Mouse (Mus musculus) MEL (cell line): Measurements from ENCODE around the gene Gm12569. TPM values are rescaled to one million over a fixed set of nuclear protein-coding genes. Genes with fewer than 3 reads are reported as not detected.

ENCODE experiments used
- DNase-seq: peaks from one replicate; pipeline ENCODE4 v3.0.0; 2011; ENCODE audit warnings: low read depth, low spot score
- H3K27ac ChIP-seq: 2 replicates; pipeline ENCODE4 v1.5.1; 2012; ENCODE audit warnings: low read depth, mild to moderate bottlenecking, control low read depth, low read length, moderate library complexity; ENCODE audit not compliant: control insufficient read depth
- H3K27me3 ChIP-seq, 2 experiments: fragments of 150-350 bp in 1 of 2; sonication (generic) in 1 of 2; 2 replicates each; pipeline ENCODE4 v1.6.1; 2012; ENCODE audit warnings: low read length in 2 of 2, mild to moderate bottlenecking in 2 of 2, improper control_type of control experiment in 1 of 2, moderate library complexity in 1 of 2; ENCODE audit not compliant: insufficient read depth in 2 of 2, control insufficient read depth in 1 of 2
- H3K36me3 ChIP-seq, 2 experiments: 2 replicates each; pipeline ENCODE4 v1.6.1; 2012 to 2014; ENCODE audit warnings: low read length in 2 of 2, improper control_type of control experiment in 1 of 2, inconsistent platforms in 1 of 2, mild to moderate bottlenecking in 1 of 2; ENCODE audit not compliant: insufficient read depth in 2 of 2, control insufficient read depth in 1 of 2
- H3K4me1 ChIP-seq, 2 experiments: fragments of 150-350 bp in 1 of 2; sonication (generic) in 1 of 2; 2 replicates each; pipeline ENCODE4 v1.6.1; 2012; ENCODE audit warnings: low read length in 2 of 2, improper control_type of control experiment in 1 of 2, mild to moderate bottlenecking in 1 of 2; ENCODE audit not compliant: insufficient read depth in 2 of 2, control insufficient read depth in 1 of 2
- H3K4me3 ChIP-seq, 2 experiments: fragments of 150-350 bp in 1 of 2; sonication (generic) in 1 of 2; 2 replicates each; pipeline ENCODE4 v1.5.1; 2012; ENCODE audit warnings: low read depth in 2 of 2, low read length in 2 of 2, mild to moderate bottlenecking in 2 of 2, moderate library complexity in 2 of 2, control low read depth in 1 of 2, improper control_type of control experiment in 1 of 2; ENCODE audit not compliant: control insufficient read depth in 1 of 2, insufficient read depth in 1 of 2
- H3K79me2 ChIP-seq: 2 replicates; pipeline ENCODE4 v1.6.1; 2012; ENCODE audit warnings: mild to moderate bottlenecking, low read length, moderate library complexity; ENCODE audit not compliant: control insufficient read depth, poor library complexity, insufficient read depth
- H3K9ac ChIP-seq: 2 replicates; pipeline ENCODE4 v1.6.1; 2012; ENCODE audit warnings: low read depth, mild to moderate bottlenecking, control low read depth, low read length, moderate library complexity; ENCODE audit not compliant: control insufficient read depth, poor library complexity, severe bottlenecking
- H3K9me3 ChIP-seq: fragments of 150-350 bp; sonication (generic); replicated peaks from 2 replicates; pipeline ENCODE4 v1.6.1; 2012; ENCODE audit warnings: mild to moderate bottlenecking, low read length, improper control_type of control experiment, moderate library complexity; ENCODE audit not compliant: insufficient read depth
- BHLHE40 ChIP-seq: IDR thresholded peaks from 2 replicates; pipeline ENCODE4 v1.6.1; 2012; ENCODE audit warnings: low read depth, mild to moderate bottlenecking, inconsistent platforms, low read length, improper control_type of control experiment, borderline replicate concordance
- CHD1 ChIP-seq: IDR thresholded peaks from 2 replicates; pipeline ENCODE4 v1.6.1; 2012; ENCODE audit warnings: low read depth, mild to moderate bottlenecking, inconsistent platforms, low read length, improper control_type of control experiment
- CHD2 ChIP-seq: IDR thresholded peaks from 2 replicates; pipeline ENCODE4 v1.6.1; 2011; ENCODE audit warnings: low read length, improper control_type of control experiment
- CTCF ChIP-seq, 3 experiments: IDR thresholded peaks in 2 of 3; conservative IDR thresholded peaks in 1 of 3; 2 replicates each; pipeline ENCODE4 v1.5.1; 2011 to 2012; ENCODE audit warnings: low read length in 3 of 3, low read depth in 2 of 3, mild to moderate bottlenecking in 2 of 3, improper control_type of control experiment in 1 of 3, inconsistent platforms in 1 of 3, mixed read lengths in 1 of 3, moderate library complexity in 1 of 3; ENCODE audit not compliant: control insufficient read depth in 1 of 3, insufficient read depth in 1 of 3, poor library complexity in 1 of 3, severe bottlenecking in 1 of 3
- E2F4 ChIP-seq: IDR thresholded peaks from 2 replicates; pipeline ENCODE4 v1.6.1; 2011; ENCODE audit warnings: low read depth, low read length, improper control_type of control experiment, borderline replicate concordance
- ELF1 ChIP-seq: IDR thresholded peaks from 2 replicates; pipeline ENCODE4 v1.6.1; 2014; ENCODE audit warnings: low read depth, mild to moderate bottlenecking, inconsistent platforms, low read length, improper control_type of control experiment, moderate library complexity
- EP300 ChIP-seq, 2 experiments: IDR thresholded peaks; 2 replicates each; pipeline ENCODE4 v1.6.1; 2011; ENCODE audit warnings: improper control_type of control experiment in 2 of 2, low read length in 2 of 2, low read depth in 1 of 2, mild to moderate bottlenecking in 1 of 2
- GABPA ChIP-seq: IDR thresholded peaks from 2 replicates; pipeline ENCODE4 v1.6.1; 2012; ENCODE audit warnings: low read depth, mild to moderate bottlenecking, inconsistent platforms, low read length, improper control_type of control experiment, moderate library complexity
- GATA1 ChIP-seq: IDR thresholded peaks from 2 replicates; pipeline ENCODE4 v1.6.1; 2011; ENCODE audit warnings: low read depth, low read length, improper control_type of control experiment
- MAFK ChIP-seq: IDR thresholded peaks from 2 replicates; pipeline ENCODE4 v1.6.1; 2011; ENCODE audit warnings: low read depth, mild to moderate bottlenecking, low read length, improper control_type of control experiment, borderline replicate concordance
- MAX ChIP-seq: IDR thresholded peaks from 2 replicates; pipeline ENCODE4 v1.6.1; 2011; ENCODE audit warnings: low read length, improper control_type of control experiment
- MAZ ChIP-seq: IDR thresholded peaks from 2 replicates; pipeline ENCODE4 v1.6.1; 2012; ENCODE audit warnings: low read depth, mild to moderate bottlenecking, inconsistent platforms, low read length, improper control_type of control experiment
- MEF2A ChIP-seq: IDR thresholded peaks from 2 replicates; pipeline ENCODE4 v1.6.1; 2014; ENCODE audit warnings: low read depth, mild to moderate bottlenecking, inconsistent platforms, low read length, improper control_type of control experiment; ENCODE audit not compliant: poor library complexity, insufficient replicate concordance, severe bottlenecking; ENCODE audit errors: extremely low read depth
- MYB ChIP-seq: IDR thresholded peaks from 2 replicates; pipeline ENCODE4 v1.6.1; 2011; ENCODE audit warnings: mild to moderate bottlenecking, low read depth, low read length, improper control_type of control experiment
- POLR2AphosphoS2 ChIP-seq: IDR thresholded peaks from 2 replicates; pipeline ENCODE4 v1.6.1; 2011; ENCODE audit warnings: low read length, improper control_type of control experiment
- POLR2AphosphoS5 ChIP-seq: IDR thresholded peaks from 2 replicates; pipeline ENCODE4 v1.6.1; 2012; ENCODE audit warnings: low read depth, borderline replicate concordance, mild to moderate bottlenecking, inconsistent platforms, low read length, moderate library complexity, mixed read lengths
- RCOR1 ChIP-seq: IDR thresholded peaks from 2 replicates; pipeline ENCODE4 v1.6.1; 2012; ENCODE audit warnings: low read depth, mild to moderate bottlenecking, inconsistent platforms, low read length, improper control_type of control experiment
- SIN3A ChIP-seq: IDR thresholded peaks from 2 replicates; pipeline ENCODE4 v1.6.1; 2012; ENCODE audit warnings: low read length, improper control_type of control experiment, inconsistent platforms
- SMC3 ChIP-seq: IDR thresholded peaks from 2 replicates; pipeline ENCODE4 v1.6.1; 2011; ENCODE audit warnings: low read depth, low read length, improper control_type of control experiment
- TAL1 ChIP-seq: IDR thresholded peaks from 2 replicates; pipeline ENCODE4 v1.6.1; 2012; ENCODE audit warnings: mild to moderate bottlenecking, inconsistent platforms, low read length, moderate library complexity, mixed read lengths
- UBTF ChIP-seq: IDR thresholded peaks from 2 replicates; pipeline ENCODE4 v1.6.1; 2012; ENCODE audit warnings: low read depth, mild to moderate bottlenecking, inconsistent platforms, low read length, improper control_type of control experiment, moderate library complexity, borderline replicate concordance; ENCODE audit not compliant: insufficient read depth
- USF1 ChIP-seq: IDR thresholded peaks from 2 replicates; pipeline ENCODE4 v1.6.1; 2014; ENCODE audit warnings: low read depth, mild to moderate bottlenecking, inconsistent platforms, low read length, improper control_type of control experiment, moderate library complexity
- ZKSCAN1 ChIP-seq: IDR thresholded peaks from 2 replicates; pipeline ENCODE4 v1.6.1; 2012; ENCODE audit warnings: low read depth, mild to moderate bottlenecking, inconsistent platforms, low read length, improper control_type of control experiment, moderate library complexity
- ZMIZ1 ChIP-seq: IDR thresholded peaks from 2 replicates; pipeline ENCODE4 v1.6.1; 2012; ENCODE audit warnings: low read depth, mild to moderate bottlenecking, inconsistent platforms, low read length, improper control_type of control experiment, moderate library complexity
- ZNF384 ChIP-seq: IDR thresholded peaks from 2 replicates; pipeline ENCODE4 v1.6.1; 2012; ENCODE audit warnings: low read depth, mild to moderate bottlenecking, inconsistent platforms, low read length, improper control_type of control experiment
- polyA plus RNA-seq, 2 experiments: library from polyadenylated mRNA; stranded (reverse) in 1 of 2; unstranded in 1 of 2; fragments of >175 nt in 1 of 2; fragments of >200 nt in 1 of 2; gene quantifications; 2 replicates each; pipeline versions ENCODE4 v1.2.1 to v1.2.4; 2012; ENCODE audit warnings: low replicate concordance in 2 of 2, low read depth in 1 of 2; ENCODE audit not compliant: insufficient read length in 2 of 2, insufficient read depth in 1 of 2, missing spikeins in 1 of 2
- total RNA-seq: library from RNA; depleted of rRNA; stranded (reverse); fragments of 300-350 nt; gene quantifications from 2 replicates; pipeline ENCODE4 v1.2.3, GENCODE M21; 2012; rRNA removed

The Gm12569 gene
- not detected in 2 replicates for total RNA-seq
- not detected for polyA plus RNA-seq

DNA sequence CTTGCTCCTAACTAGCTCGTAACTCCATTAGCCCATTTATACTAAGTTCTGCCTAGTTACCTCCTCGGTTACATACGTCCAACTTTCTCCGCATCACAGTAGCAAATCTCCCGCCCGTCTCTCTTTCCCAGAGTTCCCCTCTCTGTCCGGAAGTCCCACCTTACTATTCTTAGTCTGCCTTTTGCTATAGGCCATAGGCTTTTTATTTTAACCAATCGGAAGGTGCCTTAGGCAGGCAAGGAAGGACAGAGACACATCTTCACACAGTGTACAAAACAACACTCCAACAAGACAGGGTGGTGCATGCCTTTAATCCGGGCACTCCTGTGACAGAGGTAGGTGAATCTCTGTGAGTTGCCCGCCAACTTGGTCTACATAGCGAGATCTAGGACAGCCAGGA lies at the start of gene Gm12569:
Gene Gm12569, plus strand, starts transcription at position 166 of the 400 bp plus-strand sequence.
- no peak within 1 kb of the TSS for H3K27ac ChIP-seq
- no peaks in the 10 kb centered on the region for H3K4me1 ChIP-seq
- no peaks in the 10 kb centered on the region for H3K27me3 ChIP-seq
- no peak for TF ChIP-seq GABPA
- H3K4me3 ChIP-seq = no peak within 1 kb of the TSS
- no peaks in the 10 kb centered on the region for H3K36me3 ChIP-seq
- no peaks in the 10 kb centered on the region for H3K9me3 ChIP-seq
- no peak within 1 kb of the TSS for H3K9ac ChIP-seq
- no peaks in the 10 kb centered on the region for H3K79me2 ChIP-seq
- no peak for DNase-seq

GRCm38 (mm10) chr11:51202726-51203125 lies 17.5 kb upstream of the Gm12569 start:
- no peaks in the 10 kb centered on the region for H3K79me2 ChIP-seq
- no peak for DNase-seq
- no peak overlapping the region for H3K9ac ChIP-seq
- no peaks in the 10 kb centered on the region for H3K4me1 ChIP-seq
- H3K27me3 ChIP-seq = no peaks in the 10 kb centered on the region
- TF ChIP-seq GATA1 = no peak
- no peak for TF ChIP-seq GABPA
- TF ChIP-seq UBTF = no peak
- TF ChIP-seq TAL1 = no peak
- no peak for TF ChIP-seq RCOR1
- TF ChIP-seq MAX = no peak
- TF ChIP-seq CTCF (IDR thresholded peaks at IDR 0.05 in 2 of 3, conservative IDR thresholded peaks at IDR 0.05 in 1 of 3; ENCODE audit: control insufficient read depth in 1 of 3, insufficient read depth in 1 of 3, low read depth in 2 of 3, low read length in 3 of 3, poor library complexity in 1 of 3, severe bottlenecking in 1 of 3) = no peak
- no peak for TF ChIP-seq POLR2AphosphoS5
- no peak for TF ChIP-seq ELF1
- TF ChIP-seq ZNF384 = no peak
- no peak for TF ChIP-seq USF1
- TF ChIP-seq SMC3 = no peak
- no peak for TF ChIP-seq MYB
- TF ChIP-seq POLR2AphosphoS2 = no peak
- no peak for TF ChIP-seq ZMIZ1
- no peak overlapping the region for H3K27ac ChIP-seq
- no peaks in the 10 kb centered on the region for H3K36me3 ChIP-seq
- no peak overlapping the region for H3K4me3 ChIP-seq
- H3K9me3 ChIP-seq = no peaks in the 10 kb centered on the region

DNA sequence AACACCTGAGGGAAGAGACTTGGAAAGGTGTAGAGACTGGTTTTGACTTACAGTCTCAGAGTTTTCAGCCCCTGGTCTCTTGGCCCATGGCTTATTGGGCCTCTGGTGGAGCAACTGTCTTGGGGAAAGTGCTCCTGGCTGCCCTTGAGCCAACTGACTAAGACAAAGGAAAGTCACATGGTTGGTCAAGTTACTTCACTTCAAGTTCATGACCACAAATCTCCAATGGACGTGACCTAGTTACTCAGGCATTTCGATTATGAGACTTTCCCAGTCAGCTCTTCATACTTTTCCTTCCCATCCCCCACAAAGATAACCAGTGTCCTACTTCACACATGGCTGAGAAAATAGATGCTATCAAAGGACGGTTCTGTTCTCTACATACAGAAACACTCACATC lies 12.5 kb upstream of the Gm12569 start:
- Histone ChIP-seq H3K79me2 (no peaks in the 10 kb centered on the region), H3K9ac (no peak overlapping the region), H3K27ac (no peak overlapping the region), H3K27me3 (no peaks in the 10 kb centered on the region), H3K4me1 (no peaks in the 10 kb centered on the region), H3K36me3 (no peaks in the 10 kb centered on the region), H3K4me3 (no peak overlapping the region), H3K9me3 (no peaks in the 10 kb centered on the region)
- no peak for TF ChIP-seq MAFK
- TF ChIP-seq BHLHE40 = no peak
- TF ChIP-seq ELF1 = no peak
- TF ChIP-seq POLR2AphosphoS2 = no peak
- TF ChIP-seq E2F4 = no peak
- TF ChIP-seq MAZ = no peak
- TF ChIP-seq MEF2A = no peak
- TF ChIP-seq CHD1 = no peak
- no peak for TF ChIP-seq EP300 (IDR thresholded peaks at IDR 0.05; ENCODE audit: low read depth in 1 of 2, low read length in 2 of 2)
- no peak for TF ChIP-seq ZKSCAN1
- TF ChIP-seq CTCF (IDR thresholded peaks at IDR 0.05 in 2 of 3, conservative IDR thresholded peaks at IDR 0.05 in 1 of 3; ENCODE audit: control insufficient read depth in 1 of 3, insufficient read depth in 1 of 3, low read depth in 2 of 3, low read length in 3 of 3, poor library complexity in 1 of 3, severe bottlenecking in 1 of 3) = no peak
- TF ChIP-seq CHD2 = no peak
- no peak for TF ChIP-seq GABPA
- TF ChIP-seq SIN3A = no peak
- TF ChIP-seq UBTF = no peak
- DNase-seq = no peak
